Mouse (Mus musculus): ENCODE measurements at regions not wholly inside any gene's neighbourhood (a gene's known extent, or its start where the extent isn't known, plus 50 kb on each side); places are given as distances from the start of the nearest gene placed in this dataset.
A peak's percentile ranks its signal among the peaks of the same experiment; 100 is the strongest.

DNA sequence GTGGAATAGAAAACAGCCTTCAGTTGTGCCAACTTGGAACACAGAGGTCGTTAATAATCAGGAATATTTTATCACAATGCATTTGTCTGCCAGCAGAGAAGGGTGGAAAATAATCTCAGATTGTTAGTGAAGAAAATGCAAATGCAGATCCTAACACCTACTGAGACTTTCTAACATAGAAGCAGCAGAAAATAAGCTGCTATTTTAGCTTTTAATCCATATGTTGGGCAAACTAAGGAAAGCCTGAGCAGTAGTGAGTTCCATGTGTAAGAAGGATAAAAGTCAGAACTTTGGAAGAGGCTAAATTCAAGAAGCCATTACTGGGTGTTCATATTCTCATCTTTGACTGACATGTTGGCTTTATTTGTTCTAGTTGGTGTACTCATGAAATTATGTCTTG is 119.8 kb upstream of the Sphkap start:
- DNase-seq (ENCODE audit: low spot score in 2 of 2) = no peak

DNA sequence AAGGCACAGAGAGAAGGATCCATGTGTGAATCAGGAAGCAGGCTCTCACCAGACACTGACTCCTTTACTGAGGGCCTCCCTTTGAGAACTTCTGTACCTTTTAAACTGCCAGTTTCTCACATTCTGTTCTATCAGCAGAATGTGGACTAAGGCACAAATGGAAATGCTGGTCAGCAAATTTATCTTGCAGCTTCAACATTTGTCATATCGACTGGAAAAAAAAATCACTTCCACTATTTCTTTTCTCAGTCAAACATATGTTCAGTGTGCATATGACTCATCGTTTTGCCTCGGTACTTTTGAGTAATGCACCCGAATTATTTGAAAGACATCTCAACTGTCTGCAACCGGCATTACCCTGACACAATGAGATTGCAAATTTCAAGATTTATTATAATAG is 101.4 kb upstream of the Sphkap start:
- peak in 1 of 2 experiments; percentile 20 for DNase-seq (ENCODE audit: low spot score in 2 of 2)

DNA sequence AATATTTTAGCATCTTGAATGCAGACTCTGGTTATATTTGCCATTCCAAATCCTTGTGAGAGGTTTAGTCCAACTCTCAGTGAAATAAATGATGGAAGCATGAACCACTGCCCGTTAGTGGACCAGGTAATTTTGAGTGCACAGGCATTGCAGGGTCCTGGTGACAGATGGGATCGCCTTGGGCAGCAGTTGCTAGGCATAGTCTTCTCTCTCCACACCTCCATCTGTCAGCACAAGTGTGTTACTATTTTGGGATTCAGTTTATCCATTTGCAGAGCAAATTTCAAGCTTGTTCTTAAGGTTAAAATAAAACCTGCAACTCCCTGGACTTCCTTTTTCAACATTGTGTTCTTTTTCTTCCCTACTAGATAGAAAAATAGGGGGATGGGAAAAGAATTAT is 97.4 kb upstream of the Sphkap start:
- peak; percentile 22 to 25 for DNase-seq (ENCODE audit: low spot score in 2 of 2)

DNA sequence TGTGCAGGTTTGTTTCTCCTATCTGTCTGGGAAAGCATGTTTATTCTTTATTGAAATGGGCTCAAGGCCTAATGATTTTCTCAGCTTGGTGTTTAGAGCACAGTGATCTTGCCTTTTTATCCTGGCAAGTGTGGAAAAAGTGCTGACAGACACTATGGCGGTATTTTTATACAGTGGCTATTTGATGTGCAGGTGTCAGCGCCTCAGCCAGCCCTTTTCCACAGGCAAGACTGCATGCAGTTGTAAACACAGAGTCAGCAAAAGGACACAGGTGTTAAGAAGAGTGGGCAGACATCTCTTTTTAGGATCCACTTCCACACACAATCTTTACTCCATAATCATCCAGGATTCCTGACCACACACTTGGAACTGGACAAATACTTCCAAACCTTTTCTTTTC is 88.9 kb upstream of the Sphkap start:
- no peak for DNase-seq (ENCODE audit: low spot score in 2 of 2)

DNA sequence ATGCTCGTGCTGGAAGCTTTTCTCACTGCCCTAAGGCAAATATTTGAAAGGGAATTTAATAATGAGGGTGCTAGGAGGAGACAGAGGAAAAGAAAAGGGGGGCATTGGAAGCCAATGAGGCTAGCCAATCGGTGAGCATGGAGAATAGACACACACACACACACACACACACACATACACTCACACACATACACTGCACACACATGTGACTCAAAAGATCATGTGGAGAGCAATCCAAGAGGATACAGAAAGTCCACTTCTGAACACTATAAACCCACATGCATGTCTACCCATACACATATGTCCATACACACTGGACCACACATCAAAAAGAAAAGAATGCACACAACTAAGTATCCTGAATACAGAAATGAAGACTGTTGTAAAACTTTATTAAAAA is 88.4 kb upstream of the Sphkap start:
- no peak for DNase-seq (ENCODE audit: low spot score in 2 of 2)

DNA sequence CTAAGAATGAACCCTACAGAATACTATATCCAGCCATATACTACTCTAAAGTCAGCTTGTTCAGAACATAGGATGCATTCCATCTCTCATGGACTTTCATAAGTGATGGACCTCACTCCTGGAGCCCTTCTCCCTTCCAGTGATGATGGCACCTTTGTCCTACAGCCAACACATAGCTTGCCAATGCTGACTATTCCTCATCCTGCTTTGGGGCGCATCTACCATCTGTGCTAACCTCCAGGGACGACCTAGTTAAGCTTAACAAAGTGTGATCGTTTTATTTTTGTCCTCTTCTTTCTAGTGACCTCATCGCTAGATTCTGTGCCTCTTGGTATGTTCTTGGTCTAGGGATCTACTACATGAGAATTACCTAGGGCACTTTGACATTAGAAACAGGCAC is 87.0 kb upstream of the Sphkap start:
- no peak for DNase-seq (ENCODE audit: low spot score in 2 of 2)

DNA sequence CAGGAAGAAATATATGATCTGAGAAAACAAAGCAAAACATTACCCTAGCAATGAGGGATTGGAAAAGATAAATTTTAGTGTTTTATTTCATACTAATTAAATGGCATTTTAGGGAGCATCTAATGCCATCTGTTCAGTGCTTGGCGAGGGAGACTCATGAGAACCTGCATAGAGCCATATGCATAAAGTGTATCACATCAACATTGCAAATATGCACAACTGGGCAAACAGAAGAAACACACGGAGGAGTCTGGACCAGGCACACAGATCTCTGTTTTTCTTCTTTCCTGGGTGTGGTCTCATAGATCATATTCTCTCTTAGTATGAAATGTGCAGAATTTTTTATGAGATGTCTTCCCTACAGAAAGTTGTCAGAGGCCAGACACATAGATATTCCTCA is 71.1 kb upstream of the Sphkap start:
- DNase-seq (ENCODE audit: low spot score in 2 of 2) = no peak

All from right cerebral cortex, adult 2 months (tissue).